Mouse (Mus musculus): ENCODE measurements around the gene Slc25a24. TPM values are rescaled to one million over a fixed set of nuclear protein-coding genes. Genes with fewer than 3 reads are reported as not detected.

The Slc25a24 gene
- polyA plus RNA-seq, 1 experiment from 2014 or later, result 20.0 TPM

GRCm38 (mm10) chr3:109132966-109133365, 10.0 kb downstream of the Slc25a24 start:
- no peak for ATAC-seq (replicated peaks; ENCODE audit: insufficient number of reproducible peaks, insufficient read depth, low FRiP score, low read depth)
- WGBS, result 77% methylated on average over 4 of the region's 4 CpGs
- no peaks in the 10 kb centered on the region for H3K27me3 ChIP-seq
- H3K9ac ChIP-seq, result no peak overlapping the region
- H3K36me3 ChIP-seq, result peaks cover 9% of the 10 kb centered on the region; the same call in 1 of the 2 replicates
- H3K4me2 ChIP-seq, result no peak overlapping the region
- no peaks in the 10 kb centered on the region for H3K4me1 ChIP-seq (replicated peaks)
- no peak overlapping the region for H3K27ac ChIP-seq
- no peak overlapping the region for H3K4me3 ChIP-seq
- no peaks in the 10 kb centered on the region for H3K9me3 ChIP-seq (replicated peaks)

DNA sequence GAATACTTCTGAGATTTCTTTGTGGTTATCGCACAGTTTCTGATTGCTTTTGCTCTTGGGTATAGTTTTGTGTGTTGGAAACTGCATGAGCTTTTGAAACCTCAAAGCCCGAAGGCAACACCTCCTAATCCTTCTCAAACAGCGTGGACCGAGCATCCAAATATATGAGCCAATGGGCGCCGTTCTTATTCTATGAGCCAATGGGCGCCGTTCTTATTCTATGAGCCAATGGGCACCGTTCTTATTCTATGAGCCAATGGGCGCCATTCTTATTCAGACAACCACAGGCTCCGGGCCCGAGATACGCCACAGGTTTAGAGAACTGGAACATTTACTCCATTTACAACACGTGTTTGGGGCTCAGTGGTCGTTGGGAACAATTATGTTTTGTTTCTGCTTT, 11.1 kb downstream of the Slc25a24 start:
- Histone ChIP-seq H3K9ac (no peak overlapping the region), H3K4me2 (no peak overlapping the region), H3K4me1 (replicated peaks) (no peaks in the 10 kb centered on the region), H3K9me3 (replicated peaks) (no peaks in the 10 kb centered on the region), H3K27ac (no peak overlapping the region), H3K36me3 (peaks cover 9% of the 10 kb centered on the region; the same call in 1 of the 2 replicates), H3K27me3 (no peaks in the 10 kb centered on the region), H3K4me3 (no peak overlapping the region)
- no peak for ATAC-seq (replicated peaks; ENCODE audit: insufficient number of reproducible peaks, insufficient read depth, low FRiP score, low read depth)
- 95% methylated on average over 15 of the region's 15 CpGs for WGBS

GRCm38 (mm10) chr3:109135352-109135751, 12.4 kb downstream of the Slc25a24 start:
- Histone ChIP-seq H3K27ac (no peak overlapping the region), H3K9me3 (replicated peaks) (no peaks in the 10 kb centered on the region)

GRCm38 (mm10) chr3:109152561-109152960, 29.6 kb downstream of the Slc25a24 start:
- Histone ChIP-seq H3K9ac (no peak overlapping the region), H3K27me3 (no peaks in the 10 kb centered on the region), H3K4me1 (replicated peaks) (no peaks in the 10 kb centered on the region), H3K36me3 (0 out of 2 replicates have a peak, but pooled peaks cover 6% of the 10 kb centered on the region), H3K27ac (no peak overlapping the region), H3K4me3 (no peak overlapping the region), H3K4me2 (no peak overlapping the region), H3K9me3 (replicated peaks) (no peaks in the 10 kb centered on the region)
- ATAC-seq (replicated peaks; ENCODE audit: insufficient number of reproducible peaks, insufficient read depth, low FRiP score, low read depth), result no peak
- WGBS, result 69% methylated on average over 4 of the region's 4 CpGs

More at GRCm38 (mm10) chr3:109135352-109135751, 12.4 kb downstream of the Slc25a24 start:
- Histone ChIP-seq H3K4me3 (no peak overlapping the region), H3K4me1 (replicated peaks) (no peaks in the 10 kb centered on the region), H3K4me2 (no peak overlapping the region), H3K9ac (no peak overlapping the region), H3K36me3 (peaks cover 9% of the 10 kb centered on the region; the same call in 1 of the 2 replicates), H3K27me3 (no peaks in the 10 kb centered on the region)
- WGBS, result 64% methylated on average over 1 of the region's 1 CpGs
- no peak for ATAC-seq (replicated peaks; ENCODE audit: insufficient number of reproducible peaks, insufficient read depth, low FRiP score, low read depth)

- H3K36me3 ChIP-seq, result peaks cover 9% of the 10 kb centered on the region; the same call in 1 of the 2 replicates
- no peak overlapping the region for H3K4me2 ChIP-seq
- H3K4me3 ChIP-seq, result no peak overlapping the region
- no peaks in the 10 kb centered on the region for H3K9me3 ChIP-seq (replicated peaks)
- no peak for ATAC-seq (replicated peaks; ENCODE audit: insufficient number of reproducible peaks, insufficient read depth, low FRiP score, low read depth)
- no peaks in the 10 kb centered on the region for H3K27me3 ChIP-seq
- 93% methylated on average over 6 of the region's 6 CpGs for WGBS
- H3K4me1 ChIP-seq (replicated peaks), result no peaks in the 10 kb centered on the region
- no peak overlapping the region for H3K27ac ChIP-seq
- H3K9ac ChIP-seq, result no peak overlapping the region
Measured at GRCm38 (mm10) chr3:109153410-109153809, 30.5 kb downstream of the Slc25a24 start.

- Histone ChIP-seq H3K36me3 (peaks cover 23% of the 10 kb centered on the region; the same call in 1 of the 2 replicates), H3K27ac (no peak overlapping the region), H3K27me3 (no peaks in the 10 kb centered on the region), H3K4me1 (replicated peaks) (no peaks in the 10 kb centered on the region), H3K4me3 (no peak overlapping the region), H3K9me3 (replicated peaks) (no peaks in the 10 kb centered on the region), H3K4me2 (no peak overlapping the region), H3K9ac (no peak overlapping the region)
- ATAC-seq (replicated peaks; ENCODE audit: insufficient number of reproducible peaks, insufficient read depth, low FRiP score, low read depth), result no peak
- 67% methylated on average over 4 of the region's 4 CpGs for WGBS
Measured at GRCm38 (mm10) chr3:109155926-109156669, 33.1 kb downstream of the Slc25a24 start.

GRCm38 (mm10) chr3:109157481-109157880, 34.5 kb downstream of the Slc25a24 start:
- H3K27me3 ChIP-seq, result no peaks in the 10 kb centered on the region
- H3K36me3 ChIP-seq, result peaks cover 26% of the 10 kb centered on the region
- H3K4me3 ChIP-seq, result no peak overlapping the region
- H3K9me3 ChIP-seq (replicated peaks), result no peaks in the 10 kb centered on the region
- no peak overlapping the region for H3K4me2 ChIP-seq
- ATAC-seq (replicated peaks; ENCODE audit: insufficient number of reproducible peaks, insufficient read depth, low FRiP score, low read depth), result no peak
- H3K9ac ChIP-seq, result no peak overlapping the region
- H3K4me1 ChIP-seq (replicated peaks), result no peaks in the 10 kb centered on the region
- no peak overlapping the region for H3K27ac ChIP-seq
- WGBS, result 81% methylated on average over 3 of the region's 3 CpGs

DNA sequence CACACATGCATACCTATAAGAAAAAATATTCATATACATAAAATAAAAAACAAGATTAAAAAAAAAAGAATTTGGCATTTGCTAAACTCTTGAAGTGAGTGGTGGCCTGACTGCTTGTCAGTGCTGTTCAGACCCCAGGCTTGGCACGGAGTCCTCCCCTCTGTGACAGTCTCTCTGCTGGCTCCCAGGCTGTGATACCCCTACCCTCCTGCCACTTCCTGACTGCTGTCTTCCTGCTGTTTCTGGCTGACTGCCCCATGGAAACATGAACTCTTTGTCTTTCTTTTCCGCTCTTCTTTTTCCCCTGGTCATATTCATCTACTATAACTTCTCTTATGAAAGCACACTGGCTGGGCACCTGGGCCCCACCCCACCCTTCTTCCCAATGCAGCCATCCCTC, 41.1 kb downstream of the Slc25a24 start:
- Histone ChIP-seq H3K4me1 (replicated peaks) (peaks cover 5% of the 10 kb centered on the region; the same call in 1 of the 2 replicates), H3K27me3 (no peaks in the 10 kb centered on the region), H3K9ac (no peak overlapping the region), H3K36me3 (peaks cover 28% of the 10 kb centered on the region), H3K4me2 (no peak overlapping the region), H3K4me3 (no peak overlapping the region), H3K9me3 (replicated peaks) (no peaks in the 10 kb centered on the region), H3K27ac (no peak overlapping the region)
- no peak for ATAC-seq (replicated peaks; ENCODE audit: insufficient number of reproducible peaks, insufficient read depth, low FRiP score, low read depth)
- 76% methylated on average over 2 of the region's 2 CpGs for WGBS

- Histone ChIP-seq H3K36me3 (peaks cover 24% of the 10 kb centered on the region), H3K4me3 (no peak overlapping the region), H3K27me3 (no peaks in the 10 kb centered on the region), H3K27ac (no peak overlapping the region), H3K9me3 (replicated peaks) (no peaks in the 10 kb centered on the region), H3K9ac (no peak overlapping the region), H3K4me1 (replicated peaks) (peaks cover 5% of the 10 kb centered on the region; the same call in 1 of the 2 replicates), H3K4me2 (no peak overlapping the region)
- WGBS, result 57% methylated on average over 1 of the region's 1 CpGs
- no peak for ATAC-seq (replicated peaks; ENCODE audit: insufficient number of reproducible peaks, insufficient read depth, low FRiP score, low read depth)
Measured at GRCm38 (mm10) chr3:109164644-109165043, 41.7 kb downstream of the Slc25a24 start.

- no peak overlapping the region for H3K4me2 ChIP-seq
- 82% methylated on average over 8 of the region's 8 CpGs for WGBS
- no peak overlapping the region for H3K9ac ChIP-seq
- no peaks in the 10 kb centered on the region for H3K27me3 ChIP-seq
- peaks cover 5% of the 10 kb centered on the region; the same call in 1 of the 2 replicates for H3K4me1 ChIP-seq (replicated peaks)
- H3K4me3 ChIP-seq, result no peak overlapping the region
- no peaks in the 10 kb centered on the region for H3K9me3 ChIP-seq (replicated peaks)
- H3K27ac ChIP-seq, result no peak overlapping the region
- no peak for ATAC-seq (replicated peaks; ENCODE audit: insufficient number of reproducible peaks, insufficient read depth, low FRiP score, low read depth)
- H3K36me3 ChIP-seq, result peaks cover 18% of the 10 kb centered on the region
Measured at GRCm38 (mm10) chr3:109165214-109165829, 42.4 kb downstream of the Slc25a24 start.

DNA sequence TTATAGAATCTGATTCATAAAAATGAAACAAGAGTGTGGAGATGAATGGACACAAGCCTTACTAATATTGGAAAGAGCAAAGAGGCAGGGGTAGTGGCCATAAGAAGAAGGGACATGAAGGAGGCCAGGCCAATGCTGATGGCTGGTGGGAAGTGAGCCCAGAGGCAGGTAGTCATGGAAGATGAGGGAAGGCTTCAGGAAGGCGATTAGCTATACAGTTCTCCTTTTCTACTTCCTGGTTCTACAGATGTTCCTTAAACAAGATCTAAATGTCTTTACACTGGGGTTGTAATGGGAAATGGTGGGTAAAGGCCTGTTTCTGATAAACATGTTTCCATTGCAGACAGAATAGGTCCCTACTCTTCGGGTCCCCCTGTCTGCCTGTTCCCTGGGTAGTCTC, 46.2 kb downstream of the Slc25a24 start:
- H3K4me1 ChIP-seq (replicated peaks), result peaks cover 5% of the 10 kb centered on the region; the same call in 1 of the 2 replicates
- peaks cover 11% of the 10 kb centered on the region; the same call in 1 of the 2 replicates for H3K36me3 ChIP-seq
- H3K9ac ChIP-seq, result no peak overlapping the region
- no peak overlapping the region for H3K27ac ChIP-seq
- H3K9me3 ChIP-seq (replicated peaks), result no peaks in the 10 kb centered on the region
- 84% methylated on average over 2 of the region's 2 CpGs for WGBS
- no peak overlapping the region for H3K4me2 ChIP-seq
- ATAC-seq (replicated peaks; ENCODE audit: insufficient number of reproducible peaks, insufficient read depth, low FRiP score, low read depth), result no peak
- no peak overlapping the region for H3K4me3 ChIP-seq
- H3K27me3 ChIP-seq, result no peaks in the 10 kb centered on the region
